Mouse (Mus musculus) left cerebral cortex, adult 9 months (tissue): ENCODE results near the gene D11Wsu47e.
"Not testable (repeated sequence)": the region's sequence is repeated elsewhere in the genome, so short reads cannot be mapped to it uniquely, and the experiment has no call there.

Experiments used
- DNase-seq, 2 experiments: peaks; one replicate each; pipeline ENCODE4 v3.0.0; 2022; ENCODE audit warnings: low spot score in 2 of 2

Gene D11Wsu47e

DNA sequence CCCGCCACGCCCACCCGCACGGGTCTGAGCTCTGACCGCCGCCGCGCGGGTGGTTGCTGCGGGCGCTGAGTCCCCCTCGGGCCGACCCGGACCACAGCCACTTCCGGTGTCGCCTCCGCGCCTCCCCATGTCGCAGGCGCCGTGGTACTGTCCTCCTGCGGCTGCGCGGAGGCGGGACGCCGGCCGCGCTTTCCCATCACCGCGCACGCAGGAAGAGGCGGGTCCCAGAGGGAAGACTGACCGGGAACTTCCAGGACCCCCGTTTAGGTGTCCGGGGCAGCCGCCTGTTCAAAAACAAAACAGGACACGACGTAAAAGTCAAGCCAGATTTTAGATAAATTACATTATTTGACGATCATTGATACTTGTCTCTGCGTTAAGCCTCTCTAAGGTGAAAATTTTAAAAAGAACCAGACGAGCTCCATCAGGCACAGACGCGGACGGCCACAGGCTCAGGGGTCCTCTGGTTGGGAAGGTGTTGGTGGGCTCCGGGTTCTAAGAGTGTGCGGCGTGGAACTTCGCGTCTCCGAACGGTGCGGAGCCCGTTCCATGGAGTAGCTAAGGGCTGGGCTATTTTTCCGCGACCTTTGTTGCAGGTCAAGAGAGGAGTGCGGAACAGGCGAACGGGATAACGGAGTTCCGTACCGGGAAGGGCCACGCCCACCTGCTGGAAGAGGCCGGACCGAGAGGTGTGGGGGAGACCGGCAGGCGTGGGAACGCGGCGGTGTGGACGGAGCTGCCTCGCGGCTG, at the start of gene D11Wsu47e, which contains the start of gene Fam104a:
Gene D11Wsu47e (plus strand): TSS at position 456 of the 750 bp plus-strand sequence.
Gene Fam104a (minus strand): TSS at position 199 of the 750 bp plus-strand sequence.
- peak; percentile 88 to 94 for DNase-seq

DNA sequence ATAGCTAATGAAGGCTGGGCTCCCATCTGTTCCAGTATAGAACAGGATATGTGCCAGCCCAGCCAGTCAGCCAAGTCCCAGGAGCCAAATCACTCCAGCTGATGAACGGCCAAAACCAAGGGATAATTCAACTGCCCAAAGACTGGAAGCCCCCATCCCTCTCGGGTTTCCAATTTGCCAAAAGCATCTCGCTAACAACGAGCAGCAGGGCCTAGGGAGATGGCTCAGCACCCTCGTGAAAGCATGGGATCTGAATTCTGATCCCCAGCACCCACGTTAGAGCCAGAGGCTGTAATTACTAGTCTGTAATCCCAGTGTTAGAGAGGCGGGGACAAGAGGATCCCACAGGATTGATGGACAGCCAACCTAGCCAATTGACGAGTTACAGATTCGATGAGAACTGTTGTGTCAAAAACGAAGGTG, 49.5 kb upstream of the D11Wsu47e start:
- DNase-seq, result no peak

DNA sequence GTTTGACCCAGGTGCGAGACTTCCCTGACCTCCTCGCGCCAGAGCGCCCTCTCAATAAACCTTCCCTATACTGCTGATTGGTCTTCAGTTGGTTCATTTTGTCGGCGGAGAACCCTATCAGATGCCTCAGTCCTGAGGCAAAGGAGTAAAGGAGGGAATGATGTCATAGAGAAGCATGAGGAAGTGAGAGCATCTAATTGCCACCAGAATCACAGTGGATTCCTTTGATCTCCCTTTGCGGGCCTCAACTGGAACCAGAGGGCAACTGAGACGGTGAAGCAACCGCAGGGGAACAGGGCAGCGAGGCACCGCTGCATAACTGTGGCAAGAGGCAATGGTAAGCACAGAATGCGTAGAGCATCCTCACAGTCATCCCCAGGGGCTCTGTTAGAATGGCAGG, 45.5 kb upstream of the D11Wsu47e start:
- DNase-seq, result no peak

DNA sequence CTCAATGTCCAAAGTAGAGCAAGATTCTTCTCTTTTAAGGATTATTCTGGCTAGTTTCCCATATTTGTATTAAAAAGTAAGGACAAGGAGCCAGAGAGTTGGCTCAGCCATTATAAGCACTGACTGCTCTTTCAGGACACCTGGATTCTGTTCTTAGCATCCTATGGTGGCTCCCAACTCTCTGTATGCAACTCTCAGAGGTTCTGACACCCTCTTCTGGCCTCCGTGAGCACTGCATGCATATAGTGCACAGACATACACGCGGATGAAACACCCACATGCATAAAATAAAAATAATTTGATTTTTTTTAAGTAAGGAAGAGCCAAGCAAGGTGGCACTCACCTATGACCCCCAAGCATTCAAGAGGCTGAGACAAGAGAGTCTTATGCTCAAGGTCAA, 39.0 kb upstream of the D11Wsu47e start:
- no peak for DNase-seq

DNA sequence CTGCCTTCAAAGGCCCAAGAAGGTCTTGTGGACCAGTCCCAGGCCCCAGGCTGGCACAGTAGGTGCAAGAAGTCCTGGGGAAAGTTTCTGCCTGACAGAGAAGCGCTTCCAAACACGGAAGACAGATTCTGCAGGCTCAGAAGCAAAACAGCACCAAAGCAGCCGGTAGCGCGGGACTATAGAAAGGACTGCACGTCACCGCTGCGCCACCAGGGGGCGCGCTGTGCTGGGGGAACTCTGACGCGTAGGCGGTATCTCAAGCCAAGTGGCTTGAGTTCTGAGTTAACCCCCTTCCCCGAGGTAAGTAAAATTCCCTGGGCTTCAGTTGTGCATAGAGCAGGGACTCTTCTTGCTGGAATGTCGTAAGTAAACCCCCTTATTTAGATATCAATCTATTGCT, 36.1 kb upstream of the D11Wsu47e start:
- DNase-seq, result peak in 1 of 2 experiments; percentile 81

DNA sequence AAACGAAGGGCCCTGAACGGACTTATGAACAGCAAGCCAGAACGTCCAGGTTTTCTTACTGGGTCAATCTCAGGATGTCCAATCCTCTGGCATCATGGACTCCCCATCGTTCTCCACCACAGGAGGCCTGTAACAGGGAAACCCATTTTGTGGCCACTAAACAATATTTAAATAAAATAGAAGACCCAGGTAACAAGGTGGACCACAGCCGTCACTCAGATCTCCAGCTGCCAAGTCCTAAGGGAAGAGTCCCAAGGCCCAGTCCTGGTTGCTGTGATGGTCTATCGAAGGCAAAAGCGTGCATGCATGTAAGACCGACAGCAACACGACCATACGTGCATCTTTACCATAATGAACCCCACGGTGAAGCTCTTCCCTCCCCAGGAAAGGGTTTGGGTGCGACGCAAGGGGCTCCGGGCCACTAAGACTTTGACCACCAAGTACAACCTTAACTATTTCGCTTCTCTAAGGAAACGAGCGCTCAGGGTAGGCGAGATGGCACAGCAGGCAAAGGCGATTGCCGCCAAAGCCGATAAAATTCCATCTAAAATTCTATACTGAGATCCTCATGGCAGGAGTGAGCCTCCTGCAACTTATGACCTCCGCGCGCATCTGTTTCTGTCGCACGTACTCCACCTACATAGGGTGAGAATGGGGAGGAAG, 35.4 kb upstream of the D11Wsu47e start, which contains the start of gene Cog1:
Gene Cog1 (plus strand): TSS at position 480 of the 663 bp plus-strand sequence.
- DNase-seq, result no peak

DNA sequence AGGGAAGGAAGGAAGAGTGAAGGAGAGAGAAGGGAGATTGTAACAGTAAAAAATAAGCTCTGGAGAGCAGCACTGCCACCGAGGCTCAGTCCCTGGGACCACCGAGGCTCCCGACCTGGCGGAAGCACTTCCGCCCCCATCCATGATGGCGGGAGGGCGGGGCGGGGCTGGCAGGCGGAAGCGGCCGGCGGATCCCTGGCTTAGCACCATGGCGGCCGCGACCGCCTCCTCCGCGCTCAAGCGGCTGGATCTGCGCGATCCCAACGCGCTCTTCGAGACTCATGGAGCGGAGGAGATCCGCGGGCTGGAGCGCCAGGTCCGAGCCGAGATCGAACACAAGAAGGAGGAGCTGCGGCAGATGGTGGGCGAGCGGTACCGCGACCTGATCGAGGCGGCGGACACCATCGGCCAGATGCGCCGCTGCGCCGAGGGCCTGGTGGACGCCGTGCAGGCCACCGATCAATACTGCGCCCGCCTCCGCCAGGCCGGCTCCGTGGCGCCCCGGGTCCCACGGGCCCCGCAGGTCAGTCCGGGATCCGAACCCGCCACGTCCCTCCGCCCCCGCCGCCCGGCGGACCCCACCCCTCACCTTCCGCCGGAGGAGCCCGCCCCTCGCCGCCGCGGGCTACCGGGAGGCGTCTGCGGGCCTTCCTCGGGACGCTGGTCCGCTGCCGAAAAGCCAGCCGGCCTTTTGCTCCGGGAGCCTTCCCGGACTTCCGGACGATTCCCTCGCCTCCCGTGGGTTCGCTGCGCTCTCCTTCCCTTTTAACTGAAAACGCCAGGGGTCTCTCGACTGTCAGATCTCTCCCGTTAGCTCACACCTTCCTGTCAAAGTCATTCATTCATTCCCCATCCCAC, 34.6 kb upstream of the D11Wsu47e start, which contains the start of gene Slc39a11:
Gene Slc39a11 (minus strand): TSS at position 727 of the 858 bp plus-strand sequence.
- DNase-seq, result peak in 1 of 2 experiments; percentile 50

DNA sequence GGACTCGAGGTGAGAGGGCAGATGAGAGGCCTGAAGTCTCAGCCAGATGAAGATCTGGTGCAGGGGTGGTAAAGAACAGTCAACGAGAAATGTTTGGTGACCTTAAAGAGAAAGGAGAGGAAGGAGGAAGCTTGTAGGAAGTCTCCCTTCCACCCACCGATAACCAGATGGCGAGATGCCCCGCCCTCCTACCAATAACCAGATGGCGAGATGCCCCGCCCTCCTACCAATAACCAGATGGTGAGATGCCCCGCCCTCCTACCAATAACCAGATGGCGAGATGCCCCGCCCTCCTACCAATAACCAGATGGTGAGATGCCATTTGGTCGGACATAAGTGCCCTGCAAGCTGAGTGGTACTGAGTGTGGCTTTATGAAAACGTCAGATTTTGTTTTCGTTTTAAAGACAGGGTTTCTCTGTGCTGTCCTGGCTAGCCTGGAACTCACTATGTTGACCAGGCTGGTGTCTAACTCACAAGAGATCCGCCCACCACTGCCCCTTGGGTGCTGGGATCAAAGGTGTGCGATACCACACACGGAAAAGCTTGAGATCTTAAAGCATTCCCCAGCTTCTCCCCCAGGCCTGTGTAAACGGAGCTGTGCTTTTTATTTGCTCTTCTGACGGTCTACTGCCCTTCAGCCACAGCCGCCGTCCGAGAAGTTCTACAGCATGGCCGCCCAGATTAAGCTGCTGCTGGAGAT, 32.9 kb upstream of the D11Wsu47e start:
- no peak for DNase-seq

DNA sequence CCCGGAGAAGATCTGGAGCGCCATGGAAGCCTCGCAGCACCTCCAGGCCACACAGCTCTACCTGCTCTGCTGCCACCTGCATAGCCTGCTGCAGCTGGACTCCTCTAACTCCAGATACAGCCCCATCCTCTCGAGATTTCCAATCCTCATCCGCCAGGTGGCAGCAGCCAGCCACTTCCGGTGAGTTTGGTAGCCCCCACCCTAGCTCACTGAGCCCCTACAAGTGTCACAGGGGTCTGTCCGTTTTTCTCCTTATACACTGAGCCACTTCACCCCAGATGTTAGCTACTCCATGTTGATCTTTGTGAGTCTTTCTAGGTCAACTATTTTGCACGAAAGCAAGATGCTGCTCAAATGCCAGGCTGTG, 32.3 kb upstream of the D11Wsu47e start:
- DNase-seq, result no peak

DNA sequence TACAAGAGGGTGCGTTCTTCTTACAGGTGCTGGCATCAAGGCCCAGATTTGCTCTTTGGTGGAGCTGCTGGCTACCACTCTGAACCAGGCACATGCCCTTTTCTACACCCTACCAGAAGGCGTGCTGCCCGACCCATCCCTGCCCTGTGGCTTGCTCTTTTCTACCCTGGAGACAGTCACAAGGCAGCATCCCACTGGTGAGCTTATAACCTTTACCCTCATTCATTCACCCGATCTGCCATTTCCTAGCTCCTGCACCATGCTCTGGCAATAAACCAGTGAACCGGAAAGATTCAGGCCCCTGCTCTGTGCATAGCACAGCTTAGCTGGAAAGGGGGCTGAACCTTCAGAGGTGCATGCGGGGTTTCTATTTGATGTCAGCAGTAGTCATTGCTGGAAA, 31.7 kb upstream of the D11Wsu47e start:
- no peak for DNase-seq

DNA sequence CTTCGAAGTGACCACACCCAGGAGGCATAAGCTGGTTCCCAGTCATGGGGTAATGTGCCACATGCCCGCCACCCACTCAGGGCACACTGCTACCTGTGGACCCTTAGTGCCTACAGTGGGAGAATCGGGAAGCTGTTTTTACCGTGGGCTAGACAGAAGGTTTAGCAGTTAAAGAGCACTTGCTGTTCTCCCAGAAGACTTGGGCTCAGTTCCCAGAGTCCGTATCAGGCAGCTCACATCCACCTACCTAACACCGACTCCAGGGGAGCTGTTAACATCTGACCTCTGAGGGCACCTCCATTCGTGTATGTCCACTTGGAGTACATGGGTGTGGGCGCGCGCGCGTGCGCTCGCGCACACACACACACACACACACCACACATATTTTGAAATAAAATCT, 30.1 kb upstream of the D11Wsu47e start:
- DNase-seq, result no peak

DNA sequence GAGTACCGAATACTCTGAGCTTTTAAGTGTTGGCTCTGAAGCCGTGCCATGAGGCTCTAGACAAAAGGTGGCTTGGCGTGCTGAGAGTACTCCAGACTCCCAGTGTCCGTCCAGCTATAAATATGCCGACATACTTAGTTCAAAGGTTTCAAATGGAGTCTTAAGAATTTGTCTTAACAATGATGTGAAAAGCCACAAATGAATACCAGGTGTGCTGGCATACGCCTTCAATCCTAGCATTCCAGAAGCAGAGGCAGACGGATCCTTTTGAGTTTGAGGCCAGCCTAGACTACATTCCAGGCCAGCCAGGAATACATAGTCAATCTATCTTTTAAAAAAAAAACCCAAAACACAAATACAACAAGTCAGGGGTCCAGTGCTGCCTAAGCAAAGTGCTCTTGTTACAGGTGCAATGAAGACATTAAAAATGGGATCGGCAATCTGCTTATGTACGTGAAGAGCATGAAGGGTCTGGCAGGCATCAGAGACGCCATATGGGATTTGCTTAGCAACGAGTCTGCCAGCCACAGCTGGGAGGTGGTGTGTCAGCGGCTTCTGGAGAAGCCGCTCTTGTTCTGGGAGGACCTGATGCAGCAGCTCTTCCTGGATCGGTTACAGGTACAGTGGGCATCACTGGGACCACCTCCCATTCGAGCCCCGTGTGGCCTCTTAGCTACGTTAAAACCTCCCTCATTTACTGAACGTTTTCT, 29.5 kb upstream of the D11Wsu47e start:
- peak in 1 of 2 experiments; percentile 60 for DNase-seq

DNA sequence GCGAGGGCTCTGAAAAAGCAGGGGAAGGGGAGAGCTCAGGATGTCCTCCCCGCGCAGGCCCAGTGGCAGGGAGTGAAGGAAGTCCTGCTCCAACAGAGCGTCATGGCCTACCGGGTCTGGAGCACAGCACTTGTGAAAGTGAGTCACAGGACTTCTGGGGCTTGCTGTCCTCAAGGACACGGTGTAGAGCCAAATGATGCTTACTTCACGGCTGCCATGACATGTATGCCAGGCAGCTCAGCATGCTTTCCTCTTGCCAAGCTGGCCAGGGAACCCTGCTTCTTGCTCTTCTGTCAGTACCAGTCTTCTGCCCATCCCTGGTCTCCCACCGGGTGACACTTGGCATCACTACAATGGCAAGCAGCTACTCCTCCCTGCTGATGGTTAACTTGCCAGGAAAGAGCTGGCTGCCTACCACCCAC, 27.7 kb upstream of the D11Wsu47e start:
- no peak for DNase-seq

DNA sequence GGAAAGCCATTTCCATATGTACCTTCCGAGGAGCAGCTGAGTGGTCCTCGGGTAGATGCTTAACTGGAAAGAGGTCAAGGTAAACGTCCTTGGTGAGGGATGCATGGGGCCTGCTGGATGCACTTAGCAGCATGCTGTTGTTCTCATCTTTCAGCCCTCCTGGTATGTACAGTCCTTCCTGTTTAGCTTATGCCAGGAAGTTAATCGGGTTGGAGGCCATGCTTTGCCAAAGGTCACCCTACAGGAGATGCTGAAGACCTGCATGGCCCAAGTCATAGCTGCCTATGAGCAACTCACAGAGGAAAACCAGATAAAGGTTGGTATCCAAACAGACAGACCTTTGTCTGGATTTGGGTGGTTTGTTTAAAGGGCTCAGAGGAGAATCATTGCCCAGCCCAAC, 27.0 kb upstream of the D11Wsu47e start:
- no peak for DNase-seq

DNA sequence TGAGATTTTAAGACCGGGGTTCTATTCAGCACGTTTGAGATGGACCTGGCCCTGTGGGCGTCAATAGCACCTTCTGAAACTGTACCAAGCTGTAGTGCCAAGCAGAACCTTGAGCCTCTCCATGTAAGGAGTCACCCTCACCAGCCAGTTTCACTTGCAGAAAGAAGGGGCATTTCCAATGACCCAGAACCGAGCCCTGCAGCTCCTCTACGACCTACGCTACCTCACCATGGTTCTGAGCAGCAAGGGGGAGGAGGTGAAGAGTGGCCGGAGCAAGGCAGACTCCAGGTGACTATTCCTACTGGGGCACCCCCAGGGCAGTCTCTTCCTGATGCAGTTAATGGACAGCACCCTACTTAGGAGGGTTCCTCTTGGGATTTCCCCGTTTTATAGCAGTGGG, 25.9 kb upstream of the D11Wsu47e start:
- DNase-seq, result no peak

DNA sequence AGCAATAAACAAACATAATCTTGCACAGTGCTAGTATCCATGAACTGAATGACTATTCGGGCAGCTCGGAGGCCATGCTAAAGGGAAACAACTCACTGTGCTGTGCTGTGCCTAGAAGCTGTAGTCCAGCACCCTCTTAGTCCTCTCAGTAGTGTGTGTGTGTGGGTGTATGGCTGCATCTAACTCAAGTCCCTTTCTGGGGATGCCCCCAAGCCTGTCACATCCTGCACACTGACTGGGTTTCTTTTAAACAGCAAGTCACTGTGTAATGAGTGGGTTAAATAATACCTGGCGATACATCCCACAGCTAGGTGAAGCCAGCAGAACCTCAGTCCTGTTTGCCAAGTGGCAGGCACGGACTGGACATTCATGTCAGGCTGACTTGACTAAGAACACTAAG, 25.4 kb upstream of the D11Wsu47e start:
- DNase-seq, result no peak

DNA sequence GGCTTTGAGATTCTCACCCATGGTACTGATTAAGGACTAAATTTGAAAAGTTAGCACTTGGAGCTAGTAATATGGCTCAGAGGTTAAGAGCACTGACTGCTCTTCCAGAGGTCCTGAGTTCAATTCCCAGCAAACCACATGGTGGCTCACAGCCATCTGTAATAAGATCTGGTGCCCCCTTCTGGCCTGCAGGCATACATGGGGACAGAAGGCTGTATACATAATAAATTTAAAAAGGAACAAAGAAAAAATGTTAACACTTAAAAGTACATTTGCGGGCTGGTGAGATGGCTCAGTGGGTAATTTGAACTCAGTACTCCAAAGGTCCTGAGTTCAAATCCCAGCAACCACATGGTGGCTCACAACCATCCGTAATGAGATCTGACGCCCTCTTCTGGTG, 24.0 kb upstream of the D11Wsu47e start:
- DNase-seq, result not testable (repeated sequence)

DNA sequence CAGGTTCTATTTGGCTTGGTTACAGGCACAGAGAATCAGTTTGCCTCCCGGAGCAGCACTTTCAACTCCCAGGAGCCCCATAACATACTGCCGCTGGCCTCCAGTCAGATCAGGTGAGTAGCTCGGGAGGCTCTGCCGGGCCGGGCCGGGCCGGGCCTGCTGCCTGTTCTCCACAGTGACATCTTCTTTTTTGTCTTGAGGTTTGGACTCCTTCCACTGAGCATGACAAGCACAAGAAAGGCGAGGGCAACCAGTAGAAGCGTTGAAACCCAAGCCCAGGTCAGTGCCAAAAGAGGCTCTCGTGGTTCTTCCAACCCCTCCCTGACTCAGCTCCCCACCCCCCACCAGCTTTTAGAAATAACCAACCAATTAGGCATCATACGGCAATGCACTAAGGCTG, 23.3 kb upstream of the D11Wsu47e start:
- DNase-seq, result no peak

DNA sequence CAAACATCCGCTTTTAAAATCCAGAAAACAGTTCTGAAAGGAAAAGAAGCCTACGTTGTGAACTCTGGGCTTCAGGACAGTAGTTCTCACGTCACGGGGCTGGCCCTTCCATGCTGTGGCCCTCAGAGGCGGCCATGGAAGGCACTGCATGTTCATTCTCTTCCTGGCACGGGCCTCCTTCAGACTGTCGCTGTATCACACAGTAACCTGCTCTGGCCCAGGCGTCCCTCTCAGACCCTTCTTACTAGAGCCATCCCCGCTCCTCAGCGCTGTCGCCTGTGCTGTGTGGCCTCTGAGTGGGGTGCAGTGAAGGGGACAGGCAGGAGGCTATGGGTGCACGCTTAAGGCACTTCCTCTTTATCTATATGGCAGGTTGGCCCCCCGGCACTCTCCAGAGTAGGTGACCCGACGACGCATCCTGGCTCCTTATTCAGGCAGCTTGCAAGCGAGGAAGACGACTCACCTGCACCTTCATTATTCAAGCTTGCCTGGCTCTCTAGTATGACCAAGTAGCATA, 22.3 kb upstream of the D11Wsu47e start:
- DNase-seq, result no peak

DNA sequence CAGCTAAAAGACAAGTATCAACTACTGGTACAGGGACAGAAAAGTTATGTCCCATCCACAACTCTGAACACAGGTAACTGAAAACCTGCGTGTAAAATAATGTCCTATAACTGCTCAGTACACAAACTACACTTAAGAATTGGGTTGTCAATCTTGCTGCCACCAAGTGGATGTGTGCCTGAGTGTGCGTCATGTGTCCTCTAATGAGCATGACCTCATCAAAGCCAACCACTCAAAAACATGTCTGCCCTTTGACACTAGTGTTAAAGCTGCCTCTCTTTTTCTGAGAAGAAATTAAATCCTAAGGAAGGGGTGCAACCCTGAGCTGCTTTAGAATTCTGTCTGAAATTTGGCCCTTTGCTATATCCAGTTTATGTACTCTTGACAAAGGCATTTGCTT, 19.9 kb upstream of the D11Wsu47e start:
- no peak for DNase-seq

DNA sequence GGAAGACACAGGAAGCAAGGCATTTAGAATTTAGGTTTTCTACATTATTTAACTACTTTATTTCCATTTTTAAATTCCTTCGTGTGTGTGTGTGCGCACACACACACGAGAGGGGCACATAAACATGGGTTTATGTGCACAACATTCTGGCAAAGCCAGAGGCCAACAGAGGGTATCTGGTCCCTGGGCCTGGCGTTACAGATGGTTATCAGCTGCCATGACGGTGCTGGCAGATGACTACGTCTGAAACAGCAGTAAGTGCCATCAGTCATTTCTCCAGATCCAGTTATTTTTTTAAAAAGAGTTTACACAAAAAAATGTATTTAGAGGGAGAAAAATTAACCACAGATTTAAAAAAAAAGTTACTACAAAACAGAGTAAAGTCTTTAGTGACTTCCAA, 18.0 kb upstream of the D11Wsu47e start:
- no peak for DNase-seq
